Mouse (Mus musculus) lung, embryonic 14.5 days (tissue): ENCODE measurements at regions not wholly inside any gene's neighbourhood (a gene's known extent, or its start where the extent isn't known, plus 50 kb on each side); places are given as distances from the start of the nearest gene placed in this dataset.
A peak's percentile ranks its signal among the peaks of the same experiment; 100 is the strongest.

ENCODE experiments used
- ATAC-seq: fragments of 200-750 bp; cut with Nextera tagmentation; 2 replicates; pipeline ENCODE4 v1.8.0; 2017; ENCODE audit warnings: mild to moderate bottlenecking, moderate TSS enrichment, moderate library complexity; ENCODE audit not compliant: insufficient read depth
- DNase-seq: peaks from one replicate; pipeline ENCODE4 v3.0.0-alpha.2; 2015
- H3K27ac ChIP-seq: fragments of 300-500 bp; sonication (generic); 2 replicates; pipeline ENCODE4 v1.5.1; 2014; ENCODE audit warnings: low read depth, mild to moderate bottlenecking, moderate library complexity
- H3K27me3 ChIP-seq: fragments of 300-500 bp; sonication (generic); 2 replicates; pipeline ENCODE4 v1.6.1; 2014; ENCODE audit warnings: low read length, control low read depth; ENCODE audit not compliant: insufficient read depth
- H3K36me3 ChIP-seq: fragments of 300-500 bp; sonication (generic); 2 replicates; pipeline ENCODE4 v1.6.1; 2014; ENCODE audit warnings: control low read depth; ENCODE audit not compliant: insufficient read depth
- H3K4me1 ChIP-seq: fragments of 300-500 bp; sonication (generic); 2 replicates; pipeline ENCODE4 v1.6.1; 2014; ENCODE audit warnings: antibody characterized with exemption, control low read depth; ENCODE audit not compliant: insufficient read depth
- H3K4me2 ChIP-seq: fragments of 300-500 bp; sonication (generic); 2 replicates; pipeline ENCODE4 v1.6.1; 2014; ENCODE audit warnings: mild to moderate bottlenecking
- H3K4me3 ChIP-seq: fragments of 300-500 bp; sonication (generic); 2 replicates; pipeline ENCODE4 v1.5.1; 2014; ENCODE audit warnings: low read depth, low read length
- H3K9ac ChIP-seq: fragments of 300-500 bp; sonication (generic); 2 replicates; pipeline ENCODE4 v1.6.1; 2014
- H3K9me3 ChIP-seq: fragments of 300-500 bp; sonication (generic); 2 replicates; pipeline ENCODE4 v1.6.1; 2016; ENCODE audit warnings: low read depth, low read length, control low read depth
- CTCF ChIP-seq: IDR thresholded peaks from 2 replicates; pipeline ENCODE4 v1.5.1; 2016; ENCODE audit warnings: antibody characterized with exemption, low read depth
- WGBS: fragments of 180-500 bp; shearing (Covaris S2); extraction: QIAGEN DNeasy Blood & Tissue Kit; methylation state at CpG from one replicate; pipeline ENCODE4 v1.1.7; 2014; 5-methylcytosine and 5-hydroxymethylcytosine counted together

- WGBS = 87% methylated on average over 4 of the region's 4 CpGs
- no peak overlapping the region for H3K4me2 ChIP-seq
- no peak overlapping the region for H3K9ac ChIP-seq
- no peak for ATAC-seq
- no peaks in the 10 kb centered on the region for H3K27me3 ChIP-seq
- H3K9me3 ChIP-seq = no peaks in the 10 kb centered on the region
- DNase-seq = no peak
- TF ChIP-seq CTCF = no peak
- no peak overlapping the region for H3K4me3 ChIP-seq
- H3K27ac ChIP-seq = no peak overlapping the region
- no peaks in the 10 kb centered on the region for H3K36me3 ChIP-seq
- no peaks in the 10 kb centered on the region for H3K4me1 ChIP-seq
Observed at GRCm38 (mm10) chr2:9267675-9268074, 613.4 kb upstream of the 4930412O13Rik start.

GRCm38 (mm10) chr2:9283441-9283840 is 597.6 kb upstream of the 4930412O13Rik start:
- Histone ChIP-seq H3K4me3 (no peak overlapping the region), H3K36me3 (no peaks in the 10 kb centered on the region), H3K9ac (no peak overlapping the region), H3K9me3 (no peaks in the 10 kb centered on the region), H3K4me1 (no peaks in the 10 kb centered on the region), H3K27ac (no peak overlapping the region), H3K4me2 (no peak overlapping the region), H3K27me3 (no peaks in the 10 kb centered on the region)
- 78% methylated on average over 2 of the region's 2 CpGs for WGBS
- DNase-seq (no peak), ATAC-seq (no peak)
- no peak for TF ChIP-seq CTCF

DNA sequence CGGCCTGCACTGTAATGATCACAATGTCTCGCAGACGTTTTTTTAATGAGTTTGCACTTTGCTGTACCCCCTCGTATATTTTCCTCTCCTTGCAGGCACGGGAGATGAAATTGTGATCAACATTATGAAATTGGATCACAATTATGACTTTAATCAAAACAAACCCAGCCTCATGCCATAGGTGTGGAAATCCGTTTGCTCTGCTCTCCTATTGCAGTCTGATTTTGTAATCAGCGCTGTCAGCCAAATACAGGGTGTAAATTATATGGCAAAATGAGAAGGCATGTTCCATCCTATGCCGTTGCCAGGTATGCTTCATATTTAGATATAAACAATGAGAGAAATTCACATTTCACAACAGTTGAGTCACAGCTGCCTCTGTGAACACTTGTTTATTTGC is 595.3 kb upstream of the 4930412O13Rik start:
- Histone ChIP-seq H3K36me3 (no peaks in the 10 kb centered on the region), H3K4me1 (no peaks in the 10 kb centered on the region), H3K9me3 (no peaks in the 10 kb centered on the region), H3K27me3 (no peaks in the 10 kb centered on the region), H3K4me2 (no peak overlapping the region), H3K9ac (no peak overlapping the region), H3K4me3 (no peak overlapping the region), H3K27ac (no peak overlapping the region)
- WGBS = 71% methylated on average over 8 of the region's 8 CpGs
- TF ChIP-seq CTCF = no peak
- ATAC-seq (no peak), DNase-seq (no peak)

DNA sequence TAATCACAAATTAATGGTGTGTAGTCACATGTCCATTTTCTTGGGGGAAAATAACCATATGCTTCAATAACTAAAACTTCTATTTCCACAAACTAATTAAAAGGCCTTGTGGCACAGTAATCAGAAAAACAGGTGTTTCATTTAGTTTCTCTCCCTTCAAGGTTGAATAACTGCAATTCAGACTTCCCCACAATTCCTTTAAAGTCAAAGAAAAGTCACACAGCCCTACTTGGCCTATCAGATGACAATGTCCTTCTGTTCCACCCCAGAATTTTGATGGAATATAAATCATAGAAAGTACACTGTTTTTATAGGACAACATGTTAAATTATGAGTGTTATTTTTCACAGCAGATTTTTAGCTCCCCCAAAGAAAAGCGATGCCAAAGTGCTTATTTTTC is 594.0 kb upstream of the 4930412O13Rik start:
- Histone ChIP-seq H3K27ac (no peak overlapping the region), H3K4me3 (no peak overlapping the region), H3K9ac (no peak overlapping the region), H3K36me3 (no peaks in the 10 kb centered on the region), H3K27me3 (no peaks in the 10 kb centered on the region), H3K9me3 (no peaks in the 10 kb centered on the region), H3K4me2 (no peak overlapping the region), H3K4me1 (no peaks in the 10 kb centered on the region)
- no peak for TF ChIP-seq CTCF
- no peak for ATAC-seq
- 85% methylated on average over 1 of the region's 1 CpGs for WGBS
- DNase-seq = no peak

DNA sequence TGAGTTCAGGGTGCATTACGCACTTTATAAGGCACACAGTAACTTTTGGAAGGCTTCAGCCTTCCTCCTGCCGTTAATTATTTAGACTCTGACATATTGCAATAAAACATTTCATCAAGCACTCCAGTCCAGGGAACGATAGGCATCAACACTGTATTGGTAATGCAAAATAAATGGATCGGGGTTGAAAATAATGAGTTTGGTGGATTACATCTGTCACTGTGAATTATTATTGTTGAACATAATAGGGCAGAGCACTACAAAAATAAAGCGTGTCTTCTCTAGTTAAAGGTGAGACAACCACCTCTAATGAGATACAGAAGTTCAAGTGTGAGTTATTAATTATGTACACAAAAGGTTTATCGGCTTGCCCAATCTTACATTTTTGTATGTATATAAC is 593.4 kb upstream of the 4930412O13Rik start:
- Histone ChIP-seq H3K4me2 (no peak overlapping the region), H3K27ac (no peak overlapping the region), H3K27me3 (no peaks in the 10 kb centered on the region), H3K9me3 (no peaks in the 10 kb centered on the region), H3K4me3 (no peak overlapping the region), H3K36me3 (no peaks in the 10 kb centered on the region), H3K9ac (no peak overlapping the region), H3K4me1 (no peaks in the 10 kb centered on the region)
- no peak for TF ChIP-seq CTCF
- 56% methylated on average over 6 of the region's 6 CpGs for WGBS
- DNase-seq (no peak), ATAC-seq (no peak)

DNA sequence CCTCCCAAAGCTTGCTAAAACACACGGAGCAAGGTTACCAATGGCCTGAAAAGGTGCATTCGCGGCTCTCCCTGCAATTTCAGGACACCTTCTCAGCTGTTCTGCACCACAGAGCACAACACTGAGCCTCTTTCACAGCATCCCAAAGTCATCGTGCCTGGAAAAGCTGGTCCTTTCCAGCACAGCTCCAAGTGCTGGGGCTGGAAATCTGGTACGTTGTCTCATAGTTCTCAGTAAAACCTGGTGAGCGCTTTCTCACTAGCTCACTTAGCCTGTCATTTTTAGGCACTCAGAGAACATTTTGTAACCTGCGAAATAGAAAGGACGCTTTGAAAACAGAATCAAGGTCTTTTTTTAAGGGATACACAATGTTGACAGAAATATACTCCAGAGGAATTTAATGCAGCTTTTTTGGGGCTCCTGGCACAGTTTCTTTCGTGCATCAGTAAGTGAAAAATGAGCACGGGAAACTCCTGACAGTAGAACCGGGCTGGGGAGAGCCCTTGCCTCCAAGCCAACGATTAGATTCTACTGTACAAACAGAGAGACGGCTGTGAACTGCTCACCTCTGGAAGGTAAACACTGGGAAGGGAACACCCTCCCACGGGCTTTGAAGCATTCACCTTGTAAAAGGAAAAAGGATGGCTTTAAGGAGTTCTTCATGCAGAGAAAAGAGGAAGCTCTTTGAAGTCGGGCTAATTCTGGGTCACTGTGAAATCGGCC is 549.3 kb upstream of the 4930412O13Rik start:
- H3K4me2 ChIP-seq = no peak overlapping the region; the same call in 1 of the 2 replicates
- no peak for TF ChIP-seq CTCF
- H3K36me3 ChIP-seq = no peaks in the 10 kb centered on the region
- H3K4me3 ChIP-seq = no peak overlapping the region
- H3K9ac ChIP-seq = no peak overlapping the region
- WGBS = 42% methylated on average over 16 of the region's 16 CpGs
- H3K9me3 ChIP-seq = no peaks in the 10 kb centered on the region
- H3K27ac ChIP-seq = no peak overlapping the region
- H3K27me3 ChIP-seq = no peaks in the 10 kb centered on the region
- no peaks in the 10 kb centered on the region for H3K4me1 ChIP-seq
- DNase-seq = peak; percentile 48
- ATAC-seq = peak; percentile 58; the same call in 1 of the 2 replicates

DNA sequence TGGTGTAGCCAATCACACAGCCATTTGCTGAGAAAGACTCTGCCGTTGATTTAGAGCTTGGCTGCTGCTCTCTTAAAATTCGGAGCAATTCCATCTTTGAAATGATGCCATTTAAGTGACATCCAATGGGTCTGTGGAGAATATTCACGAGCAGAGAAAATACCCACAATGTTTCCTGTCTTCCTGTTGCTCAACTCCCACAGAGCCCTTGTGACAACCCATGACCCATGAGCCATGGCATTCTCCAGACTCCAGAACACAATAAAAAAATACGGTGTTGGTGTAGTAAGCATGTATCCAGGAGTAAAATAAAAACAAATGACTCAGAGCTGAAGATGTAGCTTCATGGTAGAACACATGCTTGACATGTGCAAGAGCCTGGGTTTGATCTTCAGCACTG is 532.1 kb upstream of the 4930412O13Rik start:
- no peak overlapping the region for H3K9ac ChIP-seq
- 65% methylated on average over 4 of the region's 4 CpGs for WGBS
- H3K9me3 ChIP-seq = no peaks in the 10 kb centered on the region
- no peak overlapping the region for H3K4me2 ChIP-seq
- no peak overlapping the region for H3K4me3 ChIP-seq
- DNase-seq (no peak), ATAC-seq (no peak)
- no peak overlapping the region for H3K27ac ChIP-seq
- TF ChIP-seq CTCF = no peak
- H3K27me3 ChIP-seq = no peaks in the 10 kb centered on the region
- H3K36me3 ChIP-seq = no peaks in the 10 kb centered on the region
- H3K4me1 ChIP-seq = no peaks in the 10 kb centered on the region

DNA sequence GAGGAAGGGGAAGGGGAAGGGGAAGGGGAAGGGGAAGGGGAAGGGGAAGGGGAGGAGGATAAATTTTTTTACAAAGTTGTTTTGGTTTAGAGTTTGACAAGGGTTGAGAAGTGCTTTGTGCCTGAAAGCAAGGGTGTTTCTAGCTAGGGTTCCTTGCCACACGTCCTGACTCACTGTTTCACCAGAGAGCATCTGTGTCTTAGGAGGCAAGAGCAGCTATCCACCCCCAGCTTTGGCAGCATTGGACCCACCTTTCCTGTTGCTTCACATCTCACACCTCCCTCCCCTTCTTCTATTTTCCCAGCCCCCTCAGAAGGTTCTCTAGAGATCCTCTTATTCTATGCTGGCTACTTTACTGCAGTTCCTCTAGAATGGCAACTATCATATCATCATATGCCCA is 531.1 kb upstream of the 4930412O13Rik start:
- H3K4me2 ChIP-seq = no peak overlapping the region
- ATAC-seq = no peak
- H3K9ac ChIP-seq = no peak overlapping the region
- no peaks in the 10 kb centered on the region for H3K4me1 ChIP-seq
- no peak overlapping the region for H3K4me3 ChIP-seq
- WGBS = 29% methylated on average over 1 of the region's 1 CpGs
- no peak for DNase-seq
- no peaks in the 10 kb centered on the region for H3K9me3 ChIP-seq
- no peaks in the 10 kb centered on the region for H3K36me3 ChIP-seq
- no peak overlapping the region for H3K27ac ChIP-seq
- H3K27me3 ChIP-seq = no peaks in the 10 kb centered on the region
- no peak for TF ChIP-seq CTCF
